Mouse (Mus musculus): ENCODE measurements around the gene Sult2b1.

Sult2b1 gene

GRCm38 (mm10) chr7:45692364-45692763 lies 92.1 kb downstream of the Sult2b1 start:
- no peak for DNase-seq

- DNase-seq: no peak
Measured at GRCm38 (mm10) chr7:45689800-45690199, 94.7 kb downstream of the Sult2b1 start.

- no peak for DNase-seq
Measured at GRCm38 (mm10) chr7:45689099-45689498, 95.4 kb downstream of the Sult2b1 start.

DNA sequence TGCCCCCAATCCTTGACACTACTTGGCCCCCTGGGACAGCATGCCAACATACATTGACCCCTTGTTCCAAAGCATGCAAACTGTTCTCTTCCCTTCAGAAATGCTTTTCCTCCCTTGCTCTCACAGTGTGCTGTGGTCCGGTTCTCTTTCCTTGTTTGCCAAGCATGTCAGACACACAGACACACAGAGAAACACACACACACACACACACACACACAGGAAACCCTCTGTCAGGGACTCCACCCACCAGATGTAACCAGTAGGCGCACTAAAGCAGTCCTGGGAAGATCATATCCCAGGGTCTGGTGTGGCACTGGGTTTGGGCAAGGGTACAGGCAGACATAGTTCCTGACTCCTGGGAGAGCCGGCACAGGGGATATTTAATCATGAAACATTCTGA lies 97.6 kb downstream of the Sult2b1 start:
- no peak for DNase-seq

- DNase-seq: no peak
Measured at GRCm38 (mm10) chr7:45685811-45686210, 98.7 kb downstream of the Sult2b1 start.

- peak; percentile 50 for DNase-seq
Measured at GRCm38 (mm10) chr7:45683396-45684050, 100.9 kb downstream of the Sult2b1 start, which contains the start of gene Ntn5. TSS of gene Ntn5 (plus strand) at chr7:45684022.

DNA sequence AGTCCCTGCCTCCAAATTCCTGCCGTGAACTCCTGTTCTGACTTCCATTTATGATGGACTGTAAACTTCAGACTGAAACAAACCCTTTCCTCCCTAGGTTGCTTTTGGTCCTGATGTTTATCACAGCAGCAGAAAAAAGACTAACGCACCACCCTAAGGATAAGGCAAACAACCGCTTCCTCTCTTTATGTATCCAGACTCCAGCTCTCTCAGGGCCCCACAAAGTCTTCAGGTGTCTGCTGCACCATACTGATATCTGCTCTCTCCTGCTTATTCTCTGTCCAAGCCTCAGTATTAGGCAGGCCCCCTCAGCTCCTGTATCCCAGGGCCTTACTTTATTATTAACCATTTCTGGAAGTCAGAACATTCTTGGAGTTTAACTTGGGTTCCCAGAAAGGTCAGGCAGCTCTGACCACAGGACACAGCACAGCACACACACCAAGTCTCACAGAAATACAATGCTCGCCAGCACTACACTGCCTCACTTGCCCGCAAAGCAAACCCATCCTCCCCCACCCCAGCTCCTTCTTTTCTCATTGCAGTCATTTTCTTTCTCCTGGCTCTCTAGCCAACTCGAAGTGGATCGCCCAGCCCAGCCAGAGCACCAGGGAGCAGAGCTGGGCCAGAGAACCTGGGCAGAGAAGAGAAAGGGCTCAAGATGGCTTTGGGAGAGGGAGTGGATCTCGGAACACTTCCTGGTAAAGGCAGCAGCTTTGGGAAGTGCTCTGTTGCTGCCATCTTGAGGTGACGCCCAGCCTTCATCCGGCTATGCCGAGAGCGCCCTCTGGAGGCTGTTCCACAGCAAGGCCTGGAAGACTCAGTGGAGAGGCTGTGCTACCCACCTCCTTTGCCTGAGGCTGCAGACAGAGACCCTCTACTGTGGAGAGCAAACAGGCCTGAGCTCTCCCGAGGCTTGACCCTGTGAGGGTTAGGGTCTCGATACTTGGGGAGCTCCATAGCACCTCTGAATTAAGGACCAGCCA lies 102.0 kb downstream of the Sult2b1 start:
- peak; percentile 90 for DNase-seq

DNA sequence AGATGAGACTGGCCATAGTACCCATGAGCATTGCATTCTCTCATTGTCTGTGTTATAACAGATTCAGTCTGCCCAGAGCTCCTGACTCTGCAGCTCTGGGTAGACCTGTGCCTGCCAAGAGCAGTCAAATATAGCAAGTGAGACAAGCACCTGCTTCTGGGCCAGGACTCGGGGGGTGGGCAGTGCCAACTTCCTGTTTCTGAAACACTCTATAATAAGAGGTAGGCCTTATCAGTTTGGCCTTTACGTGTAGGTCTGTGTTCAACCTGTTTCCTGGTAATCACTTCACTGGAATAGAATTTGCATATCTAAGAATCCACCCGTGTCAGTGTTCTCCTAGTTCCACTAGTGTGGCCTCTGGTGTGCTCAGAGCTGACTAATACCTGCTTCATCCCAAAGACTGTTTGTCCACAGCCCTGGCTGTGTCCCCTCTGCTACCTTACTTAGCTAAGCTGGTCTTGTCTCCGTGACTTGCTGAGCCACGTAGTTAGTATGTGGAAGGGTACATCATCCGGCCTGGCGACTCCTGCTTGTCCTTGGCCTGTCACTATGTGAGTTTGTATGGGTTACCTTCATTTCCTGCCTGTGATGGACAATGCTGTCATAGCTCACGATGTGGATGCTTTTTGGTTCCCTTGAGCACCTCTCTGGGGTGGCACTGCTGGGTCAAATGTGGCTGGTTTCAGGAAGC lies 103.3 kb downstream of the Sult2b1 start:
- no peak for DNase-seq

Measured in thymus, postnatal 14 days (tissue).